Mouse (Mus musculus): Measurements from ENCODE around the gene Cpsf7. TPM values are rescaled to one million over a fixed set of nuclear protein-coding genes. Genes with fewer than 3 reads are reported as not detected.

Cpsf7 gene
- polyA plus RNA-seq, 1 experiment from 2014 or later = 34.2 TPM

GRCm38 (mm10) chr19:10564278-10564677, 39.2 kb downstream of the Cpsf7 start:
- Histone ChIP-seq H3K27ac (no peak overlapping the region), H3K36me3 (ENCODE audit: insufficient read depth, low read length) (0 out of 2 replicates have a peak, but pooled peaks cover 3% of the 10 kb centered on the region), H3K9ac (ENCODE audit: low read depth, low read length) (no peak overlapping the region), H3K4me3 (replicated peaks; ENCODE audit: low read depth, low read length) (no peak overlapping the region), H3K9me3 (replicated peaks; ENCODE audit: low read length) (no peaks in the 10 kb centered on the region), H3K4me1 (replicated peaks; ENCODE audit: insufficient read depth, low read length) (no peaks in the 10 kb centered on the region), H3K4me2 (ENCODE audit: low read length) (no peak overlapping the region), H3K27me3 (ENCODE audit: insufficient read depth, low read length) (no peaks in the 10 kb centered on the region)
- no peak for DNase-seq (ENCODE audit: low spot score)
- WGBS = 75% methylated on average over 6 of the region's 6 CpGs
- no peak for TF ChIP-seq CTCF (IDR thresholded peaks at IDR 0.05; ENCODE audit: low read depth)
- no peak for ATAC-seq (replicated peaks; ENCODE audit: low FRiP score, low read depth)

GRCm38 (mm10) chr19:10565217-10565616, 40.2 kb downstream of the Cpsf7 start:
- WGBS = 76% methylated on average over 4 of the region's 4 CpGs
- Histone ChIP-seq H3K4me2 (ENCODE audit: low read length) (no peak overlapping the region), H3K4me3 (replicated peaks; ENCODE audit: low read depth, low read length) (no peak overlapping the region), H3K27me3 (ENCODE audit: insufficient read depth, low read length) (no peaks in the 10 kb centered on the region), H3K36me3 (ENCODE audit: insufficient read depth, low read length) (peaks cover 13% of the 10 kb centered on the region; the same call in 1 of the 2 replicates), H3K9me3 (replicated peaks; ENCODE audit: low read length) (no peaks in the 10 kb centered on the region), H3K9ac (ENCODE audit: low read depth, low read length) (no peak overlapping the region), H3K4me1 (replicated peaks; ENCODE audit: insufficient read depth, low read length) (no peaks in the 10 kb centered on the region), H3K27ac (no peak overlapping the region)
- ATAC-seq (replicated peaks; ENCODE audit: low FRiP score, low read depth) = no peak
- DNase-seq (ENCODE audit: low spot score) = no peak
- no peak for TF ChIP-seq CTCF (IDR thresholded peaks at IDR 0.05; ENCODE audit: low read depth)

GRCm38 (mm10) chr19:10569627-10570026, 44.6 kb downstream of the Cpsf7 start:
- Histone ChIP-seq H3K9me3 (replicated peaks; ENCODE audit: low read length) (no peaks in the 10 kb centered on the region), H3K4me3 (replicated peaks; ENCODE audit: low read depth, low read length) (no peak overlapping the region), H3K4me1 (replicated peaks; ENCODE audit: insufficient read depth, low read length) (no peaks in the 10 kb centered on the region), H3K36me3 (ENCODE audit: insufficient read depth, low read length) (peaks cover 40% of the 10 kb centered on the region), H3K27ac (no peak overlapping the region), H3K9ac (ENCODE audit: low read depth, low read length) (no peak overlapping the region), H3K27me3 (ENCODE audit: insufficient read depth, low read length) (no peaks in the 10 kb centered on the region), H3K4me2 (ENCODE audit: low read length) (no peak overlapping the region)
- ATAC-seq (replicated peaks; ENCODE audit: low FRiP score, low read depth) (no peak; the same call in 1 of the 2 replicates), DNase-seq (ENCODE audit: low spot score) (no peak)
- WGBS = 96% methylated on average over 6 of the region's 6 CpGs
- no peak for TF ChIP-seq CTCF (IDR thresholded peaks at IDR 0.05; ENCODE audit: low read depth)

- ATAC-seq (replicated peaks; ENCODE audit: low FRiP score, low read depth) = peak; percentile 93
- peak; percentile 64 for TF ChIP-seq CTCF (IDR thresholded peaks at IDR 0.05; ENCODE audit: low read depth)
- peak within 1 kb of the TSS; percentile 73 for H3K4me3 ChIP-seq (replicated peaks; ENCODE audit: low read depth, low read length)
- peak within 1 kb of the TSS; percentile 78 for H3K4me2 ChIP-seq (ENCODE audit: low read length)
- H3K27ac ChIP-seq = peak within 1 kb of the TSS; percentile 93
- peak; percentile 98 for DNase-seq (ENCODE audit: low spot score)
- WGBS = 0% methylated on average over 44 of the region's 44 CpGs
- H3K4me1 ChIP-seq (replicated peaks; ENCODE audit: insufficient read depth, low read length) = peaks cover 5% of the 10 kb centered on the region; the same call in 1 of the 2 replicates
- no peaks in the 10 kb centered on the region for H3K9me3 ChIP-seq (replicated peaks; ENCODE audit: low read length)
- no peaks in the 10 kb centered on the region for H3K27me3 ChIP-seq (ENCODE audit: insufficient read depth, low read length)
- H3K9ac ChIP-seq (ENCODE audit: low read depth, low read length) = peak within 1 kb of the TSS; percentile 58
- peaks cover 21% of the 10 kb centered on the region; the same call in 1 of the 2 replicates for H3K36me3 ChIP-seq (ENCODE audit: insufficient read depth, low read length)
Observed at GRCm38 (mm10) chr19:10576690-10577561, 51.9 kb downstream of the Cpsf7 start, which contains the start of the genes Cyb561a3 and Tmem138. TSS of gene Cyb561a3 (plus strand) at chr19:10577172. TSS of gene Tmem138 (minus strand) at chr19:10577362.

- DNase-seq (ENCODE audit: low spot score) = no peak
- WGBS = 78% methylated on average over 3 of the region's 3 CpGs
Observed at GRCm38 (mm10) chr19:10580102-10580501, 55.0 kb downstream of the Cpsf7 start.

GRCm38 (mm10) chr19:10580761-10581160, 55.7 kb downstream of the Cpsf7 start:
- Histone ChIP-seq H3K9ac (ENCODE audit: low read depth, low read length) (no peak overlapping the region), H3K9me3 (replicated peaks; ENCODE audit: low read length) (no peaks in the 10 kb centered on the region), H3K27me3 (ENCODE audit: insufficient read depth, low read length) (no peaks in the 10 kb centered on the region), H3K4me2 (ENCODE audit: low read length) (no peak overlapping the region), H3K4me1 (replicated peaks; ENCODE audit: insufficient read depth, low read length) (peaks cover 5% of the 10 kb centered on the region; the same call in 1 of the 2 replicates), H3K27ac (no peak overlapping the region), H3K4me3 (replicated peaks; ENCODE audit: low read depth, low read length) (no peak overlapping the region), H3K36me3 (ENCODE audit: insufficient read depth, low read length) (no peaks in the 10 kb centered on the region)
- no peak for TF ChIP-seq CTCF (IDR thresholded peaks at IDR 0.05; ENCODE audit: low read depth)
- DNase-seq (ENCODE audit: low spot score) (no peak), ATAC-seq (replicated peaks; ENCODE audit: low FRiP score, low read depth) (no peak)
- 88% methylated on average over 3 of the region's 3 CpGs for WGBS

More at GRCm38 (mm10) chr19:10580102-10580501, 55.0 kb downstream of the Cpsf7 start:
- Histone ChIP-seq H3K4me1 (replicated peaks; ENCODE audit: insufficient read depth, low read length) (peaks cover 5% of the 10 kb centered on the region; the same call in 1 of the 2 replicates), H3K4me2 (ENCODE audit: low read length) (no peak overlapping the region), H3K36me3 (ENCODE audit: insufficient read depth, low read length) (0 out of 2 replicates have a peak, but pooled peaks cover 2% of the 10 kb centered on the region), H3K9me3 (replicated peaks; ENCODE audit: low read length) (no peaks in the 10 kb centered on the region), H3K27ac (no peak overlapping the region), H3K9ac (ENCODE audit: low read depth, low read length) (no peak overlapping the region), H3K27me3 (ENCODE audit: insufficient read depth, low read length) (no peaks in the 10 kb centered on the region), H3K4me3 (replicated peaks; ENCODE audit: low read depth, low read length) (no peak overlapping the region)
- no peak for TF ChIP-seq CTCF (IDR thresholded peaks at IDR 0.05; ENCODE audit: low read depth)
- ATAC-seq (replicated peaks; ENCODE audit: low FRiP score, low read depth) = no peak

Data from kidney, postnatal 0 days (tissue).